Mouse (Mus musculus): ENCODE measurements around the gene Evpl. TPM values are rescaled to one million over a fixed set of nuclear protein-coding genes. Genes with fewer than 3 reads are reported as not detected.
A peak's percentile ranks its signal among the peaks of the same experiment; 100 is the strongest.

Evpl gene
- polyA plus RNA-seq, 1 experiment from 2014 or later = 2.4 TPM

- Histone ChIP-seq H3K36me3 (peaks cover 18% of the 10 kb centered on the region; the same call in 1 of the 2 replicates), H3K4me2 (peak overlapping the region; percentile 81), H3K4me3 (replicated peaks) (no peak overlapping the region), H3K9ac (replicated peaks) (no peak overlapping the region), H3K4me1 (replicated peaks) (peaks cover 7% of the 10 kb centered on the region), H3K27me3 (no peaks in the 10 kb centered on the region), H3K27ac (no peak overlapping the region), H3K9me3 (no peaks in the 10 kb centered on the region)
- ATAC-seq (ENCODE audit: insufficient number of reproducible peaks, insufficient read depth, low FRiP score, low TSS enrichment, low read depth) = no peak
- 94% methylated on average over 18 of the region's 18 CpGs for WGBS
Measured at GRCm38 (mm10) chr11:116196866-116197583, 40.9 kb downstream of the Evpl start.

- Histone ChIP-seq H3K27ac (no peak overlapping the region), H3K9ac (replicated peaks) (no peak overlapping the region), H3K27me3 (no peaks in the 10 kb centered on the region), H3K4me2 (no peak overlapping the region), H3K9me3 (no peaks in the 10 kb centered on the region), H3K4me1 (replicated peaks) (peaks cover 7% of the 10 kb centered on the region), H3K36me3 (peaks cover 19% of the 10 kb centered on the region; the same call in 1 of the 2 replicates), H3K4me3 (replicated peaks) (no peak overlapping the region)
- ATAC-seq (ENCODE audit: insufficient number of reproducible peaks, insufficient read depth, low FRiP score, low TSS enrichment, low read depth) = no peak
- WGBS = 87% methylated on average over 3 of the region's 3 CpGs
Measured at GRCm38 (mm10) chr11:116196336-116196735, 41.5 kb downstream of the Evpl start.

GRCm38 (mm10) chr11:116195252-116195651, 42.6 kb downstream of the Evpl start:
- H3K27ac ChIP-seq = no peak overlapping the region
- no peak overlapping the region for H3K4me3 ChIP-seq (replicated peaks)
- WGBS = 74% methylated on average over 5 of the region's 5 CpGs
- no peak overlapping the region for H3K9ac ChIP-seq (replicated peaks)
- no peak overlapping the region for H3K4me2 ChIP-seq
- ATAC-seq (ENCODE audit: insufficient number of reproducible peaks, insufficient read depth, low FRiP score, low TSS enrichment, low read depth) = no peak
- peaks cover 7% of the 10 kb centered on the region for H3K4me1 ChIP-seq (replicated peaks)
- peaks cover 24% of the 10 kb centered on the region; the same call in 1 of the 2 replicates for H3K36me3 ChIP-seq
- H3K9me3 ChIP-seq = no peaks in the 10 kb centered on the region
- H3K27me3 ChIP-seq = no peaks in the 10 kb centered on the region

GRCm38 (mm10) chr11:116194619-116195018, 43.3 kb downstream of the Evpl start:
- 96% methylated on average over 8 of the region's 8 CpGs for WGBS
- H3K27me3 ChIP-seq = no peaks in the 10 kb centered on the region
- H3K4me2 ChIP-seq = no peak overlapping the region
- H3K9me3 ChIP-seq = no peaks in the 10 kb centered on the region
- H3K36me3 ChIP-seq = peaks cover 29% of the 10 kb centered on the region
- H3K9ac ChIP-seq (replicated peaks) = no peak overlapping the region
- no peak overlapping the region for H3K27ac ChIP-seq
- H3K4me1 ChIP-seq (replicated peaks) = peaks cover 6% of the 10 kb centered on the region
- no peak for ATAC-seq (ENCODE audit: insufficient number of reproducible peaks, insufficient read depth, low FRiP score, low TSS enrichment, low read depth)
- H3K4me3 ChIP-seq (replicated peaks) = no peak overlapping the region

GRCm38 (mm10) chr11:116187226-116187930, 50.5 kb downstream of the Evpl start:
- Histone ChIP-seq H3K9me3 (no peaks in the 10 kb centered on the region), H3K4me3 (replicated peaks) (no peak overlapping the region), H3K9ac (replicated peaks) (no peak overlapping the region), H3K27me3 (no peaks in the 10 kb centered on the region), H3K4me1 (replicated peaks) (no peaks in the 10 kb centered on the region), H3K4me2 (no peak overlapping the region), H3K36me3 (peaks cover 74% of the 10 kb centered on the region), H3K27ac (no peak overlapping the region)
- ATAC-seq (ENCODE audit: insufficient number of reproducible peaks, insufficient read depth, low FRiP score, low TSS enrichment, low read depth) = no peak
- 67% methylated on average over 11 of the region's 11 CpGs for WGBS

GRCm38 (mm10) chr11:116186360-116186759, 51.5 kb downstream of the Evpl start:
- no peaks in the 10 kb centered on the region for H3K27me3 ChIP-seq
- H3K4me2 ChIP-seq = no peak overlapping the region
- WGBS = 86% methylated on average over 11 of the region's 11 CpGs
- ATAC-seq (ENCODE audit: insufficient number of reproducible peaks, insufficient read depth, low FRiP score, low TSS enrichment, low read depth) = no peak
- H3K4me1 ChIP-seq (replicated peaks) = no peaks in the 10 kb centered on the region
- H3K27ac ChIP-seq = peak overlapping the region; percentile 70
- H3K4me3 ChIP-seq (replicated peaks) = no peak overlapping the region
- no peak overlapping the region for H3K9ac ChIP-seq (replicated peaks)
- no peaks in the 10 kb centered on the region for H3K9me3 ChIP-seq
- H3K36me3 ChIP-seq = peaks cover 81% of the 10 kb centered on the region

GRCm38 (mm10) chr11:116185836-116186235, 52.0 kb downstream of the Evpl start:
- no peak overlapping the region for H3K4me3 ChIP-seq (replicated peaks)
- no peak overlapping the region for H3K9ac ChIP-seq (replicated peaks)
- peaks cover 80% of the 10 kb centered on the region for H3K36me3 ChIP-seq
- no peak overlapping the region for H3K27ac ChIP-seq
- no peak for ATAC-seq (ENCODE audit: insufficient number of reproducible peaks, insufficient read depth, low FRiP score, low TSS enrichment, low read depth)
- no peaks in the 10 kb centered on the region for H3K4me1 ChIP-seq (replicated peaks)
- no peaks in the 10 kb centered on the region for H3K9me3 ChIP-seq
- H3K27me3 ChIP-seq = no peaks in the 10 kb centered on the region
- WGBS = 86% methylated on average over 3 of the region's 3 CpGs
- no peak overlapping the region for H3K4me2 ChIP-seq

GRCm38 (mm10) chr11:116178411-116179121, 59.3 kb downstream of the Evpl start:
- H3K9ac ChIP-seq (replicated peaks) = no peak overlapping the region
- H3K36me3 ChIP-seq = peaks cover 92% of the 10 kb centered on the region
- WGBS = 89% methylated on average over 20 of the region's 20 CpGs
- H3K4me2 ChIP-seq = no peak overlapping the region
- H3K9me3 ChIP-seq = no peaks in the 10 kb centered on the region
- no peak overlapping the region for H3K4me3 ChIP-seq (replicated peaks)
- no peak for ATAC-seq (ENCODE audit: insufficient number of reproducible peaks, insufficient read depth, low FRiP score, low TSS enrichment, low read depth)
- no peak overlapping the region for H3K27ac ChIP-seq
- H3K27me3 ChIP-seq = no peaks in the 10 kb centered on the region
- no peaks in the 10 kb centered on the region for H3K4me1 ChIP-seq (replicated peaks)

- no peak for ATAC-seq (ENCODE audit: insufficient number of reproducible peaks, insufficient read depth, low FRiP score, low TSS enrichment, low read depth)
- Histone ChIP-seq H3K9me3 (no peaks in the 10 kb centered on the region), H3K27ac (no peak overlapping the region), H3K9ac (replicated peaks) (no peak overlapping the region), H3K27me3 (no peaks in the 10 kb centered on the region), H3K4me2 (no peak overlapping the region), H3K4me1 (replicated peaks) (no peaks in the 10 kb centered on the region), H3K4me3 (replicated peaks) (no peak overlapping the region), H3K36me3 (peaks cover 88% of the 10 kb centered on the region)
- WGBS = 88% methylated on average over 7 of the region's 7 CpGs
Measured at GRCm38 (mm10) chr11:116176010-116176409, 61.9 kb downstream of the Evpl start.

- Histone ChIP-seq H3K4me1 (replicated peaks) (no peaks in the 10 kb centered on the region), H3K27me3 (no peaks in the 10 kb centered on the region), H3K4me2 (no peak overlapping the region), H3K4me3 (replicated peaks) (no peak overlapping the region), H3K27ac (no peak overlapping the region), H3K9me3 (no peaks in the 10 kb centered on the region), H3K36me3 (peaks cover 78% of the 10 kb centered on the region), H3K9ac (replicated peaks) (no peak overlapping the region)
- 91% methylated on average over 22 of the region's 22 CpGs for WGBS
- ATAC-seq (ENCODE audit: insufficient number of reproducible peaks, insufficient read depth, low FRiP score, low TSS enrichment, low read depth) = no peak
Measured at GRCm38 (mm10) chr11:116174775-116175448, 63.0 kb downstream of the Evpl start.

- Histone ChIP-seq H3K4me3 (replicated peaks) (no peak overlapping the region), H3K36me3 (peaks cover 50% of the 10 kb centered on the region), H3K4me1 (replicated peaks) (peaks cover 4% of the 10 kb centered on the region; the same call in 1 of the 2 replicates), H3K27me3 (no peaks in the 10 kb centered on the region), H3K4me2 (no peak overlapping the region), H3K9ac (replicated peaks) (no peak overlapping the region), H3K27ac (no peak overlapping the region), H3K9me3 (no peaks in the 10 kb centered on the region)
- no peak for ATAC-seq (ENCODE audit: insufficient number of reproducible peaks, insufficient read depth, low FRiP score, low TSS enrichment, low read depth)
- 89% methylated on average over 2 of the region's 2 CpGs for WGBS
Measured at GRCm38 (mm10) chr11:116171959-116172358, 65.9 kb downstream of the Evpl start.
